Mouse (Mus musculus) monocyte, adult 2 months (primary cell): ENCODE measurements around the gene Acvrl1.

Experiments
- DNase-seq, 2 experiments: peaks; one replicate each; pipeline ENCODE4 v3.0.0; 2022; ENCODE audit warnings: low spot score in 2 of 2, low read depth in 1 of 2

Acvrl1 gene

GRCm38 (mm10) chr15:101128181-101129089 lies at the start of gene Acvrl1:
Gene Acvrl1 (plus strand): TSS chr15:101128522.
- DNase-seq = no peak

GRCm38 (mm10) chr15:101078731-101079156 lies 49.6 kb upstream of the Acvrl1 start:
- peak; percentile 17 to 26 for DNase-seq

GRCm38 (mm10) chr15:101080031-101080520 lies 48.2 kb upstream of the Acvrl1 start:
- DNase-seq = no peak

- no peak for DNase-seq
Measured at GRCm38 (mm10) chr15:101081035-101081548, 47.2 kb upstream of the Acvrl1 start.

- DNase-seq = no peak
Measured at GRCm38 (mm10) chr15:101082236-101082635, 46.1 kb upstream of the Acvrl1 start.

GRCm38 (mm10) chr15:101084499-101084898 lies 43.8 kb upstream of the Acvrl1 start:
- DNase-seq = no peak

GRCm38 (mm10) chr15:101086451-101086850 lies 41.9 kb upstream of the Acvrl1 start:
- DNase-seq = no peak

GRCm38 (mm10) chr15:101086956-101087355 lies 41.4 kb upstream of the Acvrl1 start:
- DNase-seq = no peak

GRCm38 (mm10) chr15:101088291-101088690 lies 40.0 kb upstream of the Acvrl1 start:
- DNase-seq = no peak

- no peak for DNase-seq
Measured at GRCm38 (mm10) chr15:101091551-101091950, 36.8 kb upstream of the Acvrl1 start.

- no peak for DNase-seq
Measured at GRCm38 (mm10) chr15:101092121-101092828, 36.0 kb upstream of the Acvrl1 start.

GRCm38 (mm10) chr15:101092829-101093648 lies 35.3 kb upstream of the Acvrl1 start:
- DNase-seq = no peak

GRCm38 (mm10) chr15:101093988-101094387 lies 34.3 kb upstream of the Acvrl1 start:
- no peak for DNase-seq

- no peak for DNase-seq
Measured at GRCm38 (mm10) chr15:101094979-101095378, 33.3 kb upstream of the Acvrl1 start.

GRCm38 (mm10) chr15:101095392-101095791 lies 32.9 kb upstream of the Acvrl1 start:
- DNase-seq = no peak

- DNase-seq = no peak
Measured at GRCm38 (mm10) chr15:101097985-101098651, 30.2 kb upstream of the Acvrl1 start.

- DNase-seq = no peak
Measured at GRCm38 (mm10) chr15:101100996-101101395, 27.3 kb upstream of the Acvrl1 start.

GRCm38 (mm10) chr15:101103605-101104304 lies 24.6 kb upstream of the Acvrl1 start:
- no peak for DNase-seq

GRCm38 (mm10) chr15:101105496-101105994 lies 22.8 kb upstream of the Acvrl1 start:
- peak in 1 of 2 experiments; percentile 57 for DNase-seq
